Mouse (Mus musculus) frontal cortex, adult 2 months (tissue): Measurements from ENCODE around the gene Gm30737. TPM values are rescaled to one million over a fixed set of nuclear protein-coding genes. Genes with fewer than 3 reads are reported as not detected.
"Not testable (repeated sequence)": the region's sequence is repeated elsewhere in the genome, so short reads cannot be mapped to it uniquely, and the experiment has no call there.

Experiments used
- DNase-seq, 2 experiments: peaks; one replicate each; pipeline ENCODE4 v3.0.0; 2022; ENCODE audit warnings: low spot score in 1 of 2; ENCODE audit errors: extremely low spot score in 1 of 2
- polyA plus RNA-seq: library from polyadenylated mRNA; depleted of rRNA; stranded (reverse); fragments of >200 nt; gene quantifications from 2 replicates; pipeline ENCODE4 v1.2.3, GENCODE M21; 2012; rRNA removed

The Gm30737 gene
- not detected in 2 replicates for polyA plus RNA-seq

DNA sequence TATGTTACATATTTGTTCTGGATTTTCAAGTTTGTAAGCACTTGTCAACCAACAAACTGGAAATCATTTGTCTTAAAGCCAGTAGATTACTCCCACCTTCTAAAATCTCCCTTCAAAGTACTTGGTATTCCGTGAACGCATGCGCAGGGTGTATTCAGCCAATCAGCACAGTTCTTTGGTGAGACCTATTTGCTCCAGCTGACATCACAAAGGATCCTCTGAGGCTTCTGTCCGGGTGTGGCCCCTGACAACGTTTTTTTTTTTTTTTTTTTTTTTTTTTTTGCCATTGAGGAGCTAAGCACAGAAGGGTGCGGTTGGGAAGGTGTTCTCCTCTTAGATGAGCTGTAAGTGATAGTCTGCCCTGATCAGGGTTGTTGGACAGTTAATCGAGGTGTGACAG is at the start of gene Gm30737:
TSS of gene Gm30737 (plus strand) at position 301 of the 400 bp plus-strand sequence.
- not testable (repeated sequence) for DNase-seq
